Comparison of ENCODE assay signal across 8 mouse cellular contexts in genomic region chr6:54817266-54817767, GRCm38 (mm10). TPM values are rescaled to one million over a fixed set of nuclear protein-coding genes. Genes with fewer than 3 reads are reported as not detected.
DNase-seq lines count a peak whose midpoint lies in the region; ATAC-seq and TF ChIP-seq lines count a peak whose summit lies in the region.

No protein-coding gene starts in this region.

- H3K9ac ChIP-seq in limb, embryonic 12.5 days (replicated peaks) = peak overlapping the region; percentile 90
- peak overlapping the region; percentile 93 for H3K9ac ChIP-seq in midbrain, embryonic 13.5 days (replicated peaks)

- H3K4me3 ChIP-seq in layer of hippocampus, adult 2 months = peak overlapping the region; percentile 77
- peak overlapping the region; percentile 85 for H3K4me3 ChIP-seq in limb, embryonic 12.5 days (replicated peaks)
- H3K4me3 ChIP-seq in midbrain, embryonic 13.5 days (replicated peaks) = peak overlapping the region; percentile 73

- H3K4me2 ChIP-seq in limb, embryonic 12.5 days = peak overlapping the region; percentile 56
- H3K4me2 ChIP-seq in midbrain, embryonic 13.5 days (replicated peaks) = peak overlapping the region; percentile 71

- peak; percentile 27 to 38 for DNase-seq in layer of hippocampus, adult 2 months (ENCODE audit: low spot score in 2 of 2)
- no peak for DNase-seq in layer of hippocampus, postnatal 25 days (ENCODE audit: extremely low spot score in 1 of 2, low spot score in 1 of 2)
- peak; percentile 56 for DNase-seq in gastrocnemius, postnatal 14 days
- peak; percentile 88 for DNase-seq in induced T-regulatory cell, adult 2 months (ENCODE audit: low read depth)
- peak; percentile 54 for DNase-seq in spleen, adult 12 weeks (ENCODE audit: low spot score)

- peak; percentile 73 for ATAC-seq in common myeloid progenitor, adult 5-6 weeks (replicated peaks; ENCODE audit: low read depth, poor library complexity, severe bottlenecking)
- ATAC-seq in limb, embryonic 12.5 days (ENCODE audit: insufficient number of reproducible peaks, insufficient read depth, low FRiP score, low TSS enrichment, low read depth) = peak; percentile 45
- ATAC-seq in midbrain, embryonic 13.5 days = peak; percentile 50

- no peaks in the 10 kb centered on the region for H3K27me3 ChIP-seq in limb, embryonic 12.5 days
- no peaks in the 10 kb centered on the region; the same call in 1 of the 2 replicates for H3K27me3 ChIP-seq in midbrain, embryonic 13.5 days

- no peaks in the 10 kb centered on the region for H3K36me3 ChIP-seq in limb, embryonic 12.5 days
- H3K36me3 ChIP-seq in midbrain, embryonic 13.5 days = no peaks in the 10 kb centered on the region

- peak; percentile 41 for TF ChIP-seq CTCF in layer of hippocampus, adult 2 months (conservative IDR thresholded peaks at IDR 0.05)

- no peaks in the 10 kb centered on the region for H3K9me3 ChIP-seq in limb, embryonic 12.5 days
- H3K9me3 ChIP-seq in midbrain, embryonic 13.5 days = no peaks in the 10 kb centered on the region

- peaks cover 22% of the 10 kb centered on the region for H3K4me1 ChIP-seq in limb, embryonic 12.5 days (replicated peaks)
- H3K4me1 ChIP-seq in midbrain, embryonic 13.5 days (replicated peaks) = peaks cover 27% of the 10 kb centered on the region

- under 1% methylated on average over 32 of the region's 39 CpGs for WGBS in limb, embryonic 12.5 days
- under 1% methylated on average over 27 of the region's 39 CpGs for WGBS in midbrain, embryonic 13.5 days

- intact Hi-C loops in gastrocnemius, postnatal 14 days (cut with DNase I; ENCODE audit: low total_unique reads) = no loop called here

- peak overlapping the region; percentile 91 for H3K27ac ChIP-seq in layer of hippocampus, adult 2 months
- H3K27ac ChIP-seq in limb, embryonic 12.5 days = peak overlapping the region; percentile 97
- H3K27ac ChIP-seq in midbrain, embryonic 13.5 days = peak overlapping the region; percentile 97

RNA-seq across cellular contexts. Expression of gene Znrf2, which starts 0.6 kb away (rescaled TPM):
- total RNA-seq in layer of hippocampus, adult 2 months (2021) = 10 to 100 TPM; 23.1 to 24.6 TPM
- total RNA-seq in layer of hippocampus, postnatal 25 days (2021) = 10 to 100 TPM; 24.4 TPM
- 51.6 and 62.5 TPM in 2 replicates for total RNA-seq in common myeloid progenitor, adult 5-6 weeks (2017)
- total RNA-seq in gastrocnemius, postnatal 14 days (2021) = 1 to 10 TPM; 8.1 to 9.6 TPM
- 3.1 and 3.9 TPM in 2 replicates for polyA plus RNA-seq in limb, embryonic 12.5 days (2016; fragmentation: Nextera tagmentation; extraction: Ambion mirVana)
- polyA plus RNA-seq in midbrain, embryonic 13.5 days (2015; fragmentation: Nextera tagmentation; extraction: Ambion mirVana) = 6.0 and 6.4 TPM in 2 replicates

Comparison
In these comparisons a context has a peak if more than half of its experiments do, and no peak if none do; other contexts are left out.
1. DNase-seq: peak in layer of hippocampus, adult 2 months (2 of 2), gastrocnemius, postnatal 14 days (single experiment), induced T-regulatory cell, adult 2 months (single experiment) and spleen, adult 12 weeks (single experiment); none in layer of hippocampus, postnatal 25 days (0 of 2).
2. Peak in every context shown above with its lines, with median percentiles within 50 percentile points of each other: H3K27ac ChIP-seq, H3K4me3 ChIP-seq and ATAC-seq.